Comparison of ENCODE assay signal across 19 mouse cellular contexts in genomic region chr2:150111247-150111912, GRCm38 (mm10). TPM values are rescaled to one million over a fixed set of nuclear protein-coding genes. Genes with fewer than 3 reads are reported as not detected.
DNase-seq lines count a peak whose midpoint lies in the region; ATAC-seq and TF ChIP-seq lines count a peak whose summit lies in the region.
"Had no signal": no experiment of that assay in that cellular context is flagged by ENCODE, and none has a peak within 500 bp of the region (broad histone marks: within the 10 kb centered on the region; RNA-seq: fewer than 3 reads in every experiment).

No protein-coding gene starts in this region.

- peaks cover 12% of the 10 kb centered on the region for H3K9me3 ChIP-seq in forebrain, embryonic 16.5 days (ENCODE audit: control insufficient read depth, low read length)

- no peak for DNase-seq in thymus, adult 2 months
- DNase-seq in thymus, postnatal 10 days (ENCODE audit: low spot score in 2 of 2) = no peak
- peak; percentile 31 for DNase-seq in induced T-regulatory cell, adult 2 months (ENCODE audit: low read depth)
- DNase-seq in thymus, postnatal 4 days = peak; percentile 14
- DNase-seq in left cerebral cortex, adult 8-10 months (ENCODE audit: low spot score in 2 of 2) = no peak
- DNase-seq: adrenal gland, adult 8-10 months; cerebellum, adult 11 months; cerebellum, adult 9-10 months; cerebellum, postnatal 25 days; forebrain, postnatal 0 days; gastrocnemius, postnatal 14 days; heart, postnatal 14 days had no signal

- H3K36me3 ChIP-seq in thymus, adult 2 months (ENCODE audit: control insufficient read depth, insufficient read depth, low read length) = peaks cover 8% of the 10 kb centered on the region; the same call in 1 of the 2 replicates
- peaks cover 19% of the 10 kb centered on the region for H3K36me3 ChIP-seq in forebrain, embryonic 16.5 days (ENCODE audit: control insufficient read depth, insufficient read depth)

- ATAC-seq in CD4-positive, CD25-positive, alpha-beta regulatory T cell, adult 4 months = peak; percentile 64
- no peak for ATAC-seq in forebrain, embryonic 16.5 days
- ATAC-seq: forebrain, postnatal 0 days; intestine, postnatal 0 days had no signal

- peaks cover 3% of the 10 kb centered on the region; the same call in 1 of the 2 replicates for H3K4me1 ChIP-seq in thymus, adult 2 months (replicated peaks; ENCODE audit: control insufficient read depth, insufficient read depth, low read length)
- no peaks in the 10 kb centered on the region for H3K4me1 ChIP-seq in forebrain, embryonic 16.5 days (replicated peaks; ENCODE audit: control insufficient read depth, insufficient read depth, low read length)
- H3K4me1 ChIP-seq: embryonic facial prominence, embryonic 12.5 days; heart, embryonic 10.5 days had no signal

- no peak overlapping the region for H3K9ac ChIP-seq in forebrain, embryonic 16.5 days (replicated peaks; ENCODE audit: low read depth, low read length)
- H3K9ac ChIP-seq: embryonic facial prominence, embryonic 12.5 days; forebrain, postnatal 0 days; hindbrain, embryonic 14.5 days had no signal

- H3K4me3 ChIP-seq in thymus, adult 2 months (ENCODE audit: control insufficient read depth, insufficient read depth, low read length) = no peak overlapping the region
- no peak overlapping the region for H3K4me3 ChIP-seq in forebrain, embryonic 16.5 days (replicated peaks; ENCODE audit: low read length)
- H3K4me3 ChIP-seq: embryonic facial prominence, embryonic 12.5 days; heart, embryonic 10.5 days had no signal

- peak overlapping the region; percentile 56; the same call in 1 of the 2 replicates for H3K27ac ChIP-seq in thymus, adult 2 months (ENCODE audit: control insufficient read depth, insufficient read depth, low read length)
- H3K27ac ChIP-seq in forebrain, embryonic 16.5 days (ENCODE audit: low read length) = no peak overlapping the region
- H3K27ac ChIP-seq: embryonic facial prominence, embryonic 12.5 days; heart, embryonic 10.5 days; hindbrain, embryonic 14.5 days had no signal

- H3K27me3 ChIP-seq in thymus, adult 2 months (ENCODE audit: control insufficient read depth, insufficient read depth, low read length) = no peaks in the 10 kb centered on the region
- no peaks in the 10 kb centered on the region for H3K27me3 ChIP-seq in forebrain, embryonic 16.5 days (replicated peaks; ENCODE audit: control insufficient read depth, insufficient read depth, low read length)
- H3K27me3 ChIP-seq: CH12.LX; embryonic facial prominence, embryonic 12.5 days had no signal

- H3K4me2 ChIP-seq in forebrain, embryonic 16.5 days (ENCODE audit: low read length) = no peak overlapping the region
- H3K4me2 ChIP-seq: embryonic facial prominence, embryonic 12.5 days; hindbrain, embryonic 14.5 days had no signal

- TF ChIP-seq CTCF in thymus, adult 2 months (IDR thresholded peaks at IDR 0.05; ENCODE audit: borderline replicate concordance, control insufficient read depth, extremely low read depth, insufficient read depth, low read length, poor library complexity) = no peak

- TF ChIP-seq POLR2A in thymus, adult 2 months (IDR thresholded peaks at IDR 0.05; ENCODE audit: control insufficient read depth, extremely low read depth, insufficient read depth, low read length, poor library complexity) = no peak

- 61% methylated on average over 10 of the region's 10 CpGs for WGBS in thymus, adult 2 months
- WGBS in forebrain, embryonic 16.5 days = 92% methylated on average over 10 of the region's 10 CpGs

RNA-seq across cellular contexts. Expression of gene Zfp120, which starts 25.1 kb away (rescaled TPM):
- 1.9 and 2.6 TPM in 2 replicates for polyA plus RNA-seq in thymus, adult 2 months (2012; rRNA removed)
- 10 to 100 TPM; 29.7 to 41.3 TPM for polyA plus RNA-seq in CD4-positive, CD25-positive, alpha-beta regulatory T cell, adult 4 months (2017; shearing (Covaris generic))
- 12.2 and 13.1 TPM in 2 replicates for polyA plus RNA-seq in forebrain, embryonic 16.5 days (2015; fragmentation: Nextera tagmentation; extraction: Ambion mirVana)
- total RNA-seq in left cerebral cortex, adult 8-10 months (2022) = 10 to 100 TPM; 10.2 to 12.0 (median 11.0) TPM

Comparison
In these comparisons a context has a peak if more than half of its experiments do, and no peak if none do; other contexts are left out.
1. DNase-seq: peak in induced T-regulatory cell, adult 2 months (single experiment) and thymus, postnatal 4 days (single experiment); none in thymus, adult 2 months (single experiment), thymus, postnatal 10 days (0 of 2) and left cerebral cortex, adult 8-10 months (0 of 2).